Mouse (Mus musculus): Measurements from ENCODE around the gene Timm9. TPM values are rescaled to one million over a fixed set of nuclear protein-coding genes. Genes with fewer than 3 reads are reported as not detected.
A peak's percentile ranks its signal among the peaks of the same experiment; 100 is the strongest.
"Not testable (repeated sequence)": the region's sequence is repeated elsewhere in the genome, so short reads cannot be mapped to it uniquely, and the experiment has no call there.

The Timm9 gene
- polyA plus RNA-seq, 1 experiment: 27.3 TPM

DNA sequence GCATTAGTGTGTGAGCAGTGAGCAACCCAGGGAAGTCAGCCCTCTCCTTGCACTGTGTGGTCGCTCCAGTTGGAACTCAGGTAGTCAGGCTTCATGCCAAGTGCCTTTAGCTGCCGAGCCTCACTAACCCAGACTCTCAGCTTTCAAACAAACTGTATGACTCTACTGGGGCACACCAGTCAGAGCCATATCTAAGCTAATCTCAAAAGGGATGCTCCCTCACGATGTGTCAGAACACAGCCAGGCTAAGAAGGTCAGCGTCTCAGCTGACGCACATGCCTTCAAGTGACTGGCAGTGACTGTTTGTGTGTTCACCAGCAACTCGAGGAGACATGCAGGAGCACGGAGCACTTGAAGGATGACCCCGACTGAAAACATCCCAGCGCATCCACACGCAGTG lies 13.8 kb downstream of the Timm9 start:
- Histone ChIP-seq H3K4me1 (ENCODE audit: control insufficient read depth, insufficient read depth, low read length) (no peaks in the 10 kb centered on the region), H3K27ac (ENCODE audit: control insufficient read depth, insufficient read depth, low read depth, low read length, poor library complexity) (no peak overlapping the region), H3K4me3 (replicated peaks; ENCODE audit: control insufficient read depth, low read depth, low read length) (no peak overlapping the region)
- TF ChIP-seq POLR2A (IDR thresholded peaks at IDR 0.05; ENCODE audit: borderline replicate concordance, control insufficient read depth, low read depth, low read length) (no peak), CTCF (IDR thresholded peaks at IDR 0.05; ENCODE audit: control insufficient read depth, insufficient read depth, low read length) (no peak)
- WGBS: 86% methylated on average over 10 of the region's 10 CpGs

GRCm38 (mm10) chr12:71116411-71116810 lies 20.1 kb downstream of the Timm9 start:
- WGBS: 86% methylated on average over 5 of the region's 5 CpGs
- no peak overlapping the region for H3K27ac ChIP-seq (ENCODE audit: control insufficient read depth, insufficient read depth, low read depth, low read length, poor library complexity)
- H3K4me1 ChIP-seq (ENCODE audit: control insufficient read depth, insufficient read depth, low read length): peaks cover 4% of the 10 kb centered on the region; the same call in 1 of the 2 replicates
- H3K4me3 ChIP-seq (replicated peaks; ENCODE audit: control insufficient read depth, low read depth, low read length): no peak overlapping the region
- TF ChIP-seq POLR2A (IDR thresholded peaks at IDR 0.05; ENCODE audit: borderline replicate concordance, control insufficient read depth, low read depth, low read length) (no peak), CTCF (IDR thresholded peaks at IDR 0.05; ENCODE audit: control insufficient read depth, insufficient read depth, low read length) (no peak)

DNA sequence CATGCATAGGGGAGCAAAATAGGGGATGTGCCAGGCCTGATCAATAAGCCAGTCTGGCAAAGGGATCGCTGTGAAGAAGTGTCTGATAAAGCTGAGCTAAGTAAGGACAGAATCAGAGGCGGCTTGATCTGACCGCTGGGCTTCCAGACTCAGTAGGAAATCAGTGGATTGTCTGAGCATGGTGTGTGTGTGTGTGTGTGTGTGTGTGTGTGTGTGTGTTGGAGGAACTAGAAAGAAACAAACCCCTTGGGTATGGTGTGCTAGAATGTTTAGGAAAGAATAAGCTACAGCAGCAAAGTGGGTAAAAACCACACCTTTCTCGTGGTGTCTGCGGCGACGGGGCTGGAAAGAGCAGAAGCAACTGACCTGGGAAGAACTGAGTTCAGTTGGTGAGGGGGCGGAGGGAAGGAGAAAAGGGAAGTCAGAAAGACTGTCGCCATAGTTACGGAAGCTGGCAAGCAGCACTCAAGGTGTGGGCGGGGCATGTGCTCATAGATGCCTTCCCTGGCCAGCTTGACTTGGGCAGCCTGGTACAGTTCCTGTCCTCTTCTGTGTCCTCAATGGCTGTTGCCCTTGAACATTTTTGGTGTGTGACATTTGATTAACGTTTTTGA lies 22.7 kb downstream of the Timm9 start:
- Histone ChIP-seq H3K4me3 (replicated peaks; ENCODE audit: control insufficient read depth, low read depth, low read length) (peak overlapping the region; percentile 7), H3K27ac (ENCODE audit: control insufficient read depth, insufficient read depth, low read depth, low read length, poor library complexity) (0 out of 2 replicates have a peak overlapping the region, but pooled peaks have one; percentile 9), H3K4me1 (ENCODE audit: control insufficient read depth, insufficient read depth, low read length) (peaks cover 4% of the 10 kb centered on the region; the same call in 1 of the 2 replicates)
- no peak for TF ChIP-seq CTCF (IDR thresholded peaks at IDR 0.05; ENCODE audit: control insufficient read depth, insufficient read depth, low read length)
- no peak for TF ChIP-seq POLR2A (IDR thresholded peaks at IDR 0.05; ENCODE audit: borderline replicate concordance, control insufficient read depth, low read depth, low read length)
- WGBS: 4% methylated on average over 12 of the region's 12 CpGs

DNA sequence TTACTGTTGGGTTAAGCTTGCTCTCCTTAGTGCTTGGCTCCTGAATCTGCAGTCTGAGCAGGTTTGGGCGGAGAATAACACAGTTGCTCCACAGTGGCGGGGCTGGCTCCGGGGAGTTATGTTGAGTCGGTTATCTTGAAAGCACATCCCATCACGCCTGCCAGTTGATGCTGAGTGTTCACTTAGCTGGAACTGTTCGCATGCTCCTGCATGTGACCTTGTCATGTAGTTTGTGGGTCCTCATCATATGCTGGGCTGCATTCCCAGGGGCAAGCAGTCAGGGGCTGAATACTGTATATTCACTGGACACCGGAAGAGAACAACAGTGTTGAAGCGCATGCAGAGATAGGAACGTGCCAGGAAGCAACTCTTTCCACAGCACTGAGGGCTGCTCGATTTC lies 23.4 kb downstream of the Timm9 start:
- H3K4me1 ChIP-seq (ENCODE audit: control insufficient read depth, insufficient read depth, low read length): peaks cover 4% of the 10 kb centered on the region; the same call in 1 of the 2 replicates
- no peak overlapping the region for H3K4me3 ChIP-seq (replicated peaks; ENCODE audit: control insufficient read depth, low read depth, low read length)
- WGBS: 41% methylated on average over 10 of the region's 10 CpGs
- no peak for TF ChIP-seq CTCF (IDR thresholded peaks at IDR 0.05; ENCODE audit: control insufficient read depth, insufficient read depth, low read length)
- TF ChIP-seq POLR2A (IDR thresholded peaks at IDR 0.05; ENCODE audit: borderline replicate concordance, control insufficient read depth, low read depth, low read length): no peak
- no peak overlapping the region for H3K27ac ChIP-seq (ENCODE audit: control insufficient read depth, insufficient read depth, low read depth, low read length, poor library complexity)

DNA sequence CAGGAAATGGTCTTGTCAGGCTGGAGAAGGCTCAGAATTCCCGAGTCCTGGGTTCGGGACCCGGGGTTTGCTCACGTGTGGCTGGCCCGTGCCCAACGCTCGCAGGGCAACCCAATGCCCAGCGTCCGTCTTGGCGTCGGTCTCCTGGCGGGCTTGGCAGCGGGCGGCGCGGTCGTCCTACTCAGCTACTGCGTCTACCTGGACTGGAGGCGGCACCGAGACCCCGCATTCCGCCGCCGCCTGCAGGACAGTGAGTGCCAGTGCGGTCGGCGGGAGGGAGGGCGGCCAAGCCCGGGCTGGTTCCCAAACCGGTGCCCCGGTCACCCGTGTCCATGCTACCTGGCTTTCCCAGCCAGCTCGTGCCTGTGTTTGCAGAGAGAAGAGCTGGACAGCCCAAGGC lies 25.2 kb downstream of the Timm9 start, which contains the start of gene Tomm20l:
Tomm20l (plus strand) TSS at position 98 of the 400 bp plus-strand sequence.
- 29% methylated on average over 33 of the region's 33 CpGs for WGBS
- no peak within 1 kb of the TSS; the same call in 1 of the 2 replicates for H3K27ac ChIP-seq (ENCODE audit: control insufficient read depth, insufficient read depth, low read depth, low read length, poor library complexity)
- TF ChIP-seq POLR2A (IDR thresholded peaks at IDR 0.05; ENCODE audit: borderline replicate concordance, control insufficient read depth, low read depth, low read length) (no peak), CTCF (IDR thresholded peaks at IDR 0.05; ENCODE audit: control insufficient read depth, insufficient read depth, low read length) (peak; percentile 14; the same call in 1 of the 2 replicates)
- peaks cover 4% of the 10 kb centered on the region; the same call in 1 of the 2 replicates for H3K4me1 ChIP-seq (ENCODE audit: control insufficient read depth, insufficient read depth, low read length)
- H3K4me3 ChIP-seq (replicated peaks; ENCODE audit: control insufficient read depth, low read depth, low read length): no peak within 1 kb of the TSS

DNA sequence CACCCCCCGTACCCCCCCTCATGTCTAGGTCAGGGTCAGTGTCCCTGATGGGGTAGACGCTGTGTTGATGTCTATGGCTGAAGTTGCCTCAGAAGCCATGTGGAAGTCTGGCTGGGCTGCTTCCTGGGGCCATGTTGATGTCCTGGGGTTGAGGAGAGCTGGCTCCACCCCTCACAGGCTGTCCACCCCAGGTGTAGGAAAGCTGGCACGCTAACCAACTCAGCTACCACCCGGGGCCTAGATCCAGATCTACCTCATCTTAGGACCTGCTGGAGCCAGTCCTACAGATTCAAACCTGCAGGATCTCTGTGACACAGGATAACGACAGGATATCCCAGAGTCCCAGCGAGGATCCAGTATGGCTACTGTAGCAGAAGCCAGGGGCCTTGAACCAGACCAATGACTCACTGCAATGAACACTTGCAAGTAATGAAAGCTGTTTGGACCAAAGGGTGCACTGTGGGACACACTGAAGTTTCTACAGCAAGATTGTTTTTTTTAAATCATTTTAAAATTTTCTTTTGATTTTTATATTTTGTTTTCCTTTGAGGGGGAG lies 29.2 kb downstream of the Timm9 start:
- 82% methylated on average over 6 of the region's 6 CpGs for WGBS
- H3K4me3 ChIP-seq (replicated peaks; ENCODE audit: control insufficient read depth, low read depth, low read length): no peak overlapping the region
- no peaks in the 10 kb centered on the region for H3K4me1 ChIP-seq (ENCODE audit: control insufficient read depth, insufficient read depth, low read length)
- H3K27ac ChIP-seq (ENCODE audit: control insufficient read depth, insufficient read depth, low read depth, low read length, poor library complexity): no peak overlapping the region
- TF ChIP-seq POLR2A (IDR thresholded peaks at IDR 0.05; ENCODE audit: borderline replicate concordance, control insufficient read depth, low read depth, low read length): no peak

- 77% methylated on average over 4 of the region's 4 CpGs for WGBS
- not testable (repeated sequence) for H3K27ac ChIP-seq (ENCODE audit: control insufficient read depth, insufficient read depth, low read depth, low read length, poor library complexity); H3K4me3 ChIP-seq (replicated peaks; ENCODE audit: control insufficient read depth, low read depth, low read length); H3K4me1 ChIP-seq (ENCODE audit: control insufficient read depth, insufficient read depth, low read length)
Measured at GRCm38 (mm10) chr12:71104275-71104674, 32.2 kb downstream of the Timm9 start.

DNA sequence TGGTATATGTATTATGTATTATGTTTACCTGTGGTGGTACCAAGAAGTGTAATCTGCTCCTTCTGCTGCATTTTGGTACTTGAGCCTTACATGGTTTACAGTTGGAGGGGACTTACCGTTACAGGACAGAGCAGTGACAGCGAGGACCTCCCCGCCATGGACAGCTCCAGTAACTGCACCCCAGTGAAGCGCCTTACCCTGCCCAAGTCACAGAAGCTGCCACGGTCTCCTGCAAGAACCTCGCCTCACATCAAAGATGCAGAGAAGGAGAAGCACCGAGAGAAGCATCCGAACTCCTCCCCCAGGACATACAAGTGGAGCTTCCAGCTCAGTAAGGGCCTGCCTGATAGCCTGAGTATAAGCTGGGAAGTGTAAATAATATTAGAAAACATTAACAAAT lies 50.2 kb downstream of the Timm9 start:
- Histone ChIP-seq H3K27ac (ENCODE audit: control insufficient read depth, insufficient read depth, low read depth, low read length, poor library complexity) (no peak overlapping the region), H3K4me3 (replicated peaks; ENCODE audit: control insufficient read depth, low read depth, low read length) (no peak overlapping the region), H3K4me1 (ENCODE audit: control insufficient read depth, insufficient read depth, low read length) (no peaks in the 10 kb centered on the region)
- TF ChIP-seq CTCF (IDR thresholded peaks at IDR 0.05; ENCODE audit: control insufficient read depth, insufficient read depth, low read length) (no peak), POLR2A (IDR thresholded peaks at IDR 0.05; ENCODE audit: borderline replicate concordance, control insufficient read depth, low read depth, low read length) (no peak)
- 91% methylated on average over 8 of the region's 8 CpGs for WGBS

Other genes with a start within 250 kb of the Timm9 start
- 35.6 and 59.6 TPM in 2 replicates for gene Actr10, start 198.8 kb downstream of the Timm9 start, polyA plus RNA-seq (2011; ENCODE audit: insufficient read depth, insufficient read length, low replicate concordance, missing spikeins)
- gene Psma3, start 162.1 kb downstream of the Timm9 start, polyA plus RNA-seq (2011; ENCODE audit: insufficient read depth, insufficient read length, low replicate concordance, missing spikeins): 142 and 186 TPM in 2 replicates
- 36.2 and 58.7 TPM in 2 replicates for gene Arid4a, start 120.7 kb downstream of the Timm9 start, polyA plus RNA-seq (2011; ENCODE audit: insufficient read depth, insufficient read length, low replicate concordance, missing spikeins)
- not detected in 2 replicates for gene Tomm20l, start 25.3 kb downstream of the Timm9 start, polyA plus RNA-seq (2011; ENCODE audit: insufficient read depth, insufficient read length, low replicate concordance, missing spikeins)
- 3.3 and 5.9 TPM in 2 replicates for gene 2700049A03Rik, start 164 bp upstream of the Timm9 start, polyA plus RNA-seq (2011; ENCODE audit: insufficient read depth, insufficient read length, low replicate concordance, missing spikeins)
- gene Dact1, start 173.2 kb upstream of the Timm9 start, polyA plus RNA-seq (2011; ENCODE audit: insufficient read depth, insufficient read length, low replicate concordance, missing spikeins): 0.61 and 2.4 TPM in 2 replicates

Measured in bone marrow, adult 2 months (tissue).